Mouse (Mus musculus) bone marrow macrophage, adult 2 months (primary cell): ENCODE data around the gene Fmnl3.

Source experiments
- CTCF ChIP-seq: IDR thresholded peaks from 2 replicates; pipeline ENCODE4 v1.5.1; 2012; ENCODE audit warnings: low read depth, mild to moderate bottlenecking, low read length, moderate library complexity
- POLR2A ChIP-seq: IDR thresholded peaks from 2 replicates; pipeline ENCODE4 v1.6.1; 2012; ENCODE audit warnings: mild to moderate bottlenecking, low read depth, low read length, borderline replicate concordance

DNA sequence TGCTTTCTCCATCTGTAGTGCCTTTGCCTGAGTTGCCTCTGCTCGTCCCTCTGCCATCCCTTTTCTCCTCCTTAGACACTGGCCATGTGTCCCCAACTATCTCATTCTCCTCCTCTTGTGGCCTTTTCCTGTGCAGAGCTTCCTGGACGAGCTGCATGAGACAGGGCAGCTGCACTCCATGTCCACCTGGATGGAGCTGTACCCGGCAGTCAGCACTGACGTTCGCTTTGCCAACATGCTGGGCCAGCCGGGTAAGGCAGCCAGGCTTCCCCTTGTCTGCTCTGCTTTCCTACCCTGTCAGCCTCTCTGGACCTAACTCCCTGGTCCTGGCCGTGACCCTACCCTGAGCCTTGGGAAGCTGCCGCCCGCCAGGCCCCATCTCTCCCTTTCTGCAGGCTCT is 60.7 kb downstream of the Fmnl3 start:
- no peak for TF ChIP-seq POLR2A
- no peak for TF ChIP-seq CTCF
